In the genomic region with DNA sequence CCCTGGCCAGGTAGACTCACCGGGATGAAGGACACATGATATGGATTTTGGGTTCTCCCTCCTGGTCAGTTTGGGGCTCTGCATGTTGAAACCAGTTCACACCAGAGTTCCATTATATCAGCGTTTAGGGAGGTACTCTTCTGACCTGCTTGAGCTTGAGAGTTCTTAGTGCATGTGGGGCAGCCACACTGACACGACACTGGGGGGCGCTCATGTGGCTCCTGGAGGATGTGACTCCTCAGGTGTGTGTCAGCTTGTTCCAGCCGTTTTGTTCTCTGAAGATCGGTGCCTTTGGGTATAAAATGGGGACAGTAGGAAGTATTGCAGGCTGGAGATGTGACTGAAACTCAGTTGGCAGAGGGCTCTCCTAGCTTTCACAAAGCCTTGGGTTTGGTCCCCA, we compare ENCODE assay signal across 9 mouse cellular contexts. TPM values are rescaled to one million over a fixed set of nuclear protein-coding genes. Genes with fewer than 3 reads are reported as not detected.
DNase-seq lines count a peak whose midpoint lies in the region; ATAC-seq and TF ChIP-seq lines count a peak whose summit lies in the region.
"Had no signal": no experiment of that assay in that cellular context is flagged by ENCODE, and none has a peak within 500 bp of the region (broad histone marks: within the 10 kb centered on the region; RNA-seq: fewer than 3 reads in every experiment).

No protein-coding gene starts in this region.

- H3K27ac ChIP-seq in layer of hippocampus, adult 2 months = no peak overlapping the region
- H3K27ac ChIP-seq in liver, embryonic 14.5 days = no peak overlapping the region

- peak; percentile 73 for TF ChIP-seq CTCF in layer of hippocampus, adult 2 months (conservative IDR thresholded peaks at IDR 0.05)
- peak; percentile 60 for TF ChIP-seq CTCF in Patski (IDR thresholded peaks at IDR 0.05)
- TF ChIP-seq CTCF in liver, embryonic 14.5 days (IDR thresholded peaks at IDR 0.05; ENCODE audit: low read depth) = peak; percentile 83

- in situ Hi-C loops in Patski (cut with MboI; ENCODE audit: low pct_unique_long_range_greater_than_20kb) = loop anchor here (10.0 kb wide), 2 partner anchors 71 to 211 kb away; no protein-coding TSS in a partner anchor

- CTCF ChIA-PET in Patski (lab: Charles Lee) = interaction anchor here (0.7 to 2.4 kb wide), 6 partner anchors 9 to 78 kb away, joined by 3 to 8 read pairs (median 4); no protein-coding TSS in a partner anchor

- no peaks in the 10 kb centered on the region for H3K9me3 ChIP-seq in liver, embryonic 14.5 days (ENCODE audit: control insufficient read depth, low read length)

- no peak overlapping the region for H3K9ac ChIP-seq in liver, embryonic 14.5 days (replicated peaks)

- no peak for TF ChIP-seq EP300 in liver, embryonic 14.5 days (IDR thresholded peaks at IDR 0.05; ENCODE audit: low read depth)

- 22% methylated on average over 6 of the region's 6 CpGs for WGBS in liver, embryonic 14.5 days (ENCODE audit: insufficient replicate concordance)

- H3K27me3 ChIP-seq in Patski = no peaks in the 10 kb centered on the region
- H3K27me3 ChIP-seq in liver, embryonic 14.5 days (ENCODE audit: control insufficient read depth, insufficient read depth, low read length) = no peaks in the 10 kb centered on the region

- no peak overlapping the region for H3K4me3 ChIP-seq in layer of hippocampus, adult 2 months
- H3K4me3 ChIP-seq in liver, embryonic 14.5 days (ENCODE audit: insufficient read depth in 1 of 2, low read depth in 2 of 2, low read length in 2 of 2) = no peak overlapping the region

- intact Hi-C loops in gastrocnemius, postnatal 14 days (cut with DNase I; ENCODE audit: low total_unique reads) = no loop called here

- no peak overlapping the region for H3K4me2 ChIP-seq in liver, embryonic 14.5 days (ENCODE audit: low read depth)

- ATAC-seq in Patski = no peak
- ATAC-seq in liver, embryonic 14.5 days (ENCODE audit: insufficient read depth) = no peak

- DNase-seq in layer of hippocampus, adult 2 months (ENCODE audit: low spot score in 2 of 2) = no peak
- DNase-seq in layer of hippocampus, adult 9-10 months (ENCODE audit: low spot score) = no peak
- DNase-seq in Patski (ENCODE audit: low read depth, low spot score) = no peak
- DNase-seq in cerebellum, postnatal 10 days = peak; percentile 57
- DNase-seq in liver, embryonic 14.5 days (ENCODE audit: low read depth in 3 of 3, low spot score in 3 of 3) = no peak
- DNase-seq in urinary bladder, postnatal 25 days (ENCODE audit: low spot score) = peak; percentile 20
- DNase-seq in retina, embryonic 14.5 days (ENCODE audit: low spot score) = no peak
- no peak for DNase-seq in gastrocnemius, postnatal 14 days

- POLR2A ChIA-PET in Patski (lab: Charles Lee) = no interaction called here

- peaks cover 5 to 11% of the 10 kb centered on the region in 2 experiments; a peak in 3 of 4 replicates for H3K4me1 ChIP-seq in liver, embryonic 14.5 days (replicated peaks; ENCODE audit: control insufficient read depth in 2 of 2, insufficient read depth in 2 of 2, low read length in 1 of 2)

- no peaks in the 10 kb centered on the region for H3K36me3 ChIP-seq in liver, embryonic 14.5 days (replicated peaks; ENCODE audit: control insufficient read depth, insufficient read depth, low read depth)

RNA-seq across cellular contexts. Expression of gene Cryba1, which starts 18.9 kb away (rescaled TPM):
- total RNA-seq in layer of hippocampus, adult 2 months (2021) = not detected
- not detected for polyA plus RNA-seq in Patski (2021)
- polyA plus RNA-seq in liver, embryonic 14.5 days (2012; rRNA removed) = not detected in 2 replicates
- not detected in 2 replicates for polyA plus RNA-seq in liver, embryonic 14.5 days (2014; fragmentation: Nextera tagmentation; extraction: Ambion mirVana)
- total RNA-seq in gastrocnemius, postnatal 14 days (2021) = not detected
- polyA plus RNA-seq: limb, embryonic 11.5 days had no signal

RNA-seq across cellular contexts. Expression of gene Myo18a, which starts 19.1 kb away (rescaled TPM):
- 100 to 1,000 TPM; 137 to 156 TPM for total RNA-seq in layer of hippocampus, adult 2 months (2021)
- 166 TPM for polyA plus RNA-seq in Patski (2021)
- 10.6 and 15.4 TPM in 2 replicates for polyA plus RNA-seq in liver, embryonic 14.5 days (2012; rRNA removed)
- polyA plus RNA-seq in liver, embryonic 14.5 days (2014; fragmentation: Nextera tagmentation; extraction: Ambion mirVana) = 13.5 and 14.3 TPM in 2 replicates
- 100 to 1,000 TPM; 307 to 323 TPM for total RNA-seq in gastrocnemius, postnatal 14 days (2021)

RNA-seq across cellular contexts. Expression of gene Gm10277, which starts 43.6 kb away (rescaled TPM):
- total RNA-seq in layer of hippocampus, adult 2 months (2021) = not detected
- 0.14 TPM for polyA plus RNA-seq in Patski (2021)
- not detected in 2 replicates for polyA plus RNA-seq in liver, embryonic 14.5 days (2012; rRNA removed)
- 0.11 and 0.18 TPM in 2 replicates for polyA plus RNA-seq in liver, embryonic 14.5 days (2014; fragmentation: Nextera tagmentation; extraction: Ambion mirVana)
- total RNA-seq in gastrocnemius, postnatal 14 days (2021) = not detected

RNA-seq across cellular contexts. Expression of gene Nufip2, which starts 58.0 kb away (rescaled TPM):
- 10 to 100 TPM; 68.4 to 83.7 TPM for total RNA-seq in layer of hippocampus, adult 2 months (2021)
- 50.3 TPM for polyA plus RNA-seq in Patski (2021)
- polyA plus RNA-seq in liver, embryonic 14.5 days (2012; rRNA removed) = 5.8 and 7.6 TPM in 2 replicates
- 1.2 and 1.9 TPM in 2 replicates for polyA plus RNA-seq in liver, embryonic 14.5 days (2014; fragmentation: Nextera tagmentation; extraction: Ambion mirVana)
- 10 to 100 TPM; 38.0 to 42.0 TPM for total RNA-seq in gastrocnemius, postnatal 14 days (2021)

Comparison
In these comparisons a context has a peak if more than half of its experiments do, and no peak if none do; other contexts are left out.
1. DNase-seq: peak in cerebellum, postnatal 10 days (2 of 2) and urinary bladder, postnatal 25 days (single experiment); none in layer of hippocampus, adult 2 months (0 of 2), layer of hippocampus, adult 9-10 months (single experiment), Patski (single experiment), liver, embryonic 14.5 days (0 of 3), retina, embryonic 14.5 days (single experiment) and gastrocnemius, postnatal 14 days (single experiment).
2. Peak in every context shown above with its lines, with median percentiles within 50 percentile points of each other: CTCF ChIP-seq.